Mouse (Mus musculus): ENCODE data around the gene Smtnl2.

GRCm38 (mm10) chr11:72447475-72447874 lies 36.0 kb upstream of the Smtnl2 start:
- TF ChIP-seq CTCF (conservative IDR thresholded peaks at IDR 0.05; ENCODE audit: insufficient read depth, insufficient read length, low read depth, low read length) (0 out of 2 replicates have a peak, but pooled peaks have one; percentile 14), POLR2A (IDR thresholded peaks at IDR 0.05; ENCODE audit: low read depth, low read length) (no peak)
